Mouse (Mus musculus) brain, embryonic 14.5 days (tissue): ENCODE data around the gene Tcf7l2. TPM values are rescaled to one million over a fixed set of nuclear protein-coding genes. Genes with fewer than 3 reads are reported as not detected.
A peak's percentile ranks its signal among the peaks of the same experiment; 100 is the strongest.

Experiments used
- DNase-seq: peaks from one replicate; pipeline ENCODE4 v3.0.0-alpha.2; 2011; ENCODE audit warnings: low read depth
- CTCF ChIP-seq: fragments of 200-500 bp; IDR thresholded peaks from 2 replicates; pipeline ENCODE4 v1.5.1; 2012; ENCODE audit warnings: inconsistent platforms, mild to moderate bottlenecking, moderate library complexity, borderline replicate concordance; ENCODE audit not compliant: insufficient read depth, insufficient read length; ENCODE audit errors: extremely low read depth
- POLR2A ChIP-seq: fragments of 200-500 bp; IDR thresholded peaks from 2 replicates; pipeline ENCODE4 v1.6.1; 2012; ENCODE audit warnings: mild to moderate bottlenecking, inconsistent platforms, borderline replicate concordance; ENCODE audit not compliant: poor library complexity, insufficient read depth, insufficient read length, severe bottlenecking; ENCODE audit errors: extremely low read depth
- polyA plus RNA-seq: library from polyadenylated mRNA; depleted of rRNA; stranded (reverse); fragments of >200 nt; gene quantifications from 2 replicates; pipeline ENCODE4 v1.2.3, GENCODE M21; 2012

The Tcf7l2 gene
- polyA plus RNA-seq, 1 experiment: 296 TPM

DNA sequence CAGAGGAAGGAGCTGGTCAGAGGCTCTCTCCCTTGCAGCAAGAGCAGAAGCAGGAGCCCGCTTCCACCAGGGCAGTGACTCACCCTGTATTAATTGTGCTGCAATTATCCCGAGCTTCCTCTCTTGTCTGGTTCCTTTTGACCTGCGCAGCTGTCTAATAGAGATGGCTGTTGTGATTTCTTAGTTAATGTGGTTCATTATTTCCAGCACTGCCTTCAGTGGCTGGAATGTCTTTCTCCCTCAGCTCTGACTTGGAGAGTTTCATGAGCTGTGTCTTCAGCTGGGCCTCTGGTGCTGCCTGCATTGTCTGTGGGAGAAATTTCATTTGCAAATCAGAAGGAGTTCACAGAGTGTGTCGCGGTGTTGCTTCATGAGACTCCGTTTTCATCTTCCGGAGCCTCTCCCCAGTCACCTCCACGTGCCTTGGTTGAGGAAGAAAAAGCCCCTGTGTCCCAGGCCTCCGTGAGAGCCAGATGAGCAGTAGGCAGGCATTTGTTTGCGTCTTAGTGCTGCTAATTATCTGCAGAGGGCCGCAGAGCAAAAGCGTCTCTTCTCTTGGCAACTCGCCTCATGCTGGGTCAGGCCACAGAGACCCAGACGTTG lies 228.4 kb downstream of the Tcf7l2 start:
- TF ChIP-seq CTCF: no peak
- no peak for TF ChIP-seq POLR2A
- DNase-seq: peak; percentile 73

DNA sequence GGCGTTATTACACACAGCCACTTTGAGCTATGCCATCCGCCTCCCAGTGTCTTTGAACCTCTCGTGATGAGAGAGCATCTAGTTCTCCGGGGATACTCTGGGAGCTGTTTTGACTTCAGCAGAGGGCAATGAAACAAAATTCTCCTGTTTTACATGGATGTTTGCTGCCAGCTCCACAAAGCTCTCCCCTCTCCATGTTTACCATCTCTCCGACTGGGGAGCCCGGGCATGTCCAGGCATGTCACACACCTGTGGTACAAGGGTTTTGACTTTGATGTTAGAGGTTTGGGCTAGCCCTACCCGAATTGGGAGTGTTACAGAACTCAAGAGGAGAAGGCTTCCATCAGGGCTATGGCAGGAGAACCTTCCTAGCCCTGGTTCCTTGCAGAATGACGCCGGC lies 234.5 kb downstream of the Tcf7l2 start:
- DNase-seq: no peak
- TF ChIP-seq CTCF (no peak), POLR2A (no peak)
